Mouse (Mus musculus): Measurements from ENCODE around the gene Atg4a-ps.

Atg4a-ps gene

DNA sequence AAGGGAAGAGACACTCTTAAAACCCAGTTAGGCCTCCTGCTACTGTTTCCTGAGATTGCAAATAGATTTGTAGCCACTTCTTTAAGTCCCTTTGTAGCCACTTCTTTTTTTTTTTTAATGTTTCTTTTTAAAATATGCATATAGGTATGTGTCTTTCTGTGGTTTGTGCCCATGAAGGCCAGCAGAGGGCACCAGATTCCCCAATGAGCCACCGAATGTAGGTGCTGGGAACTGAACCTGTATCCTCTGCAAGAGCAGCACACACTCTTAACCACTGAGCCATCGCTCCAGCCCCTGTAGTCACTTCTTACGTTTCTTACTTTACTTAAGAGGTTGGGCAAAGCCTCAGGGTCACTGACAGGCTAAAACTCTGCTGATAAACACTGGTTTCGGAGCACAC is 19.4 kb downstream of the Atg4a-ps start:
- no peak for DNase-seq

DNA sequence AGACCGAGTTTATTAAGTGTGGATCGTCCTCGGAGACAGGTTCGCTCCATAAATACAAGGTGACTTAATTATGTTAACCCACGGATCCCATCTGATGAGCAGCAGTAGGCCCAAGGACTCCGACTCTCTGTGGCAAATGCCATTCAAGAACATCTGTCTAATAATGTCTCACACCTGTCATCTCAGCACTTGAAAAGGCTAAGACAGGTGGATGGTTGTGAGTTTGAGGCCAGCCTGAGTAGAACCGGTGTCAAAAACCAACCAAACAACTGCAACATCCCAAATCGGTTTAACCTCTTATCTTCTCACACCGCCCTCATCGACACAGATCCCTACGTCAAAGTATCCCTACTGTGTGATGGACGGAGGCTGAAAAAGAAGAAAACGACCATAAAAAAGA is 20.7 kb downstream of the Atg4a-ps start:
- DNase-seq, result no peak

DNA sequence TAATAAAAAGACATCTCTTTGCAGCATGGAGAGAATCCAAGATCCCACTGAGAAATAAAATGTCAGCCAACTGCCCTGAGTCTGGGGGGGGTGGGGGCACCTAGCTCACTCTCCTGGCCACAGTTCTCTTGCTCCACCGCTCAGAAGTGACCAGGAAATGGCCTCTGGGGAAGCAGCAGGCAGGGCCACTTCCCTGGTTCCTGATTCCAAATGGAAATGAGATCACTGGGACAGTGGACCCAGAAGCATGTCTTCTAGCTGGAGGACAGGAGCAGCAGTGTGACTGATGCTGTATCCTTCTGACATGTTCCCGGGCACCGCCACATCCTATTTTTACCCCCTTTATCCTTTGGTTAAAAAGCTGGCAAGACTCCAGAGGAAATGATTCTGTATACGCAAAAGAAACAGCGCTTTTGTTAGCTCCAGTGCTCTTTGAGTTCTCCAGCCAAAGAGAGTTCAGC is 21.2 kb downstream of the Atg4a-ps start:
- DNase-seq, result no peak

DNA sequence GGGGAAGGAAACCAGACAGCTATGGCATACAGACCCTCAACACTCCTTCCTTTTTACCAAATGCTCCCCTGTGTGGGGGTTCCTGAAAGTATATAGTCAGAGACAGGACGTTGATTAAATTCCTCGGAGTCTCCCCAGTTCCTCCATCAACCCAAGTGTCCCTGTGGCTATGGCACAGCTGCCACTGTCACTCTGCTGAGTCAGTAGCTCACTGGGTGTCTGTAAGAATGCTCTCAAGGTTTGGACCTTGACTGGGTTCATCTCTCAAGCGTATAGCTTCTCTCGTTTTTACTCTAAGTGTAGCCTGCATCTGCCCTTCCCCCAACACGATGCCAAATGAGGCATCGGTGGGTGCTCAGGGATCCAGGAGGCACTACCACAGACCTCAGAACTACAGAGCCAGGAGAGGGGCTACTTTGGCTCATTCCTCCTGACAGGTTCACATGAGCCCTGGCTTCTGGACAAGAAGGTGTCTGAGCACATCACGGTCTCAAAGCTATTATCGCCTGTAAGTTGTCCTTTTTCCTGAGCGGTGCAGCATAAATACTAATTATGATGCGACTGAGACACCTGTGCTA is 21.9 kb downstream of the Atg4a-ps start:
- no peak for DNase-seq

DNA sequence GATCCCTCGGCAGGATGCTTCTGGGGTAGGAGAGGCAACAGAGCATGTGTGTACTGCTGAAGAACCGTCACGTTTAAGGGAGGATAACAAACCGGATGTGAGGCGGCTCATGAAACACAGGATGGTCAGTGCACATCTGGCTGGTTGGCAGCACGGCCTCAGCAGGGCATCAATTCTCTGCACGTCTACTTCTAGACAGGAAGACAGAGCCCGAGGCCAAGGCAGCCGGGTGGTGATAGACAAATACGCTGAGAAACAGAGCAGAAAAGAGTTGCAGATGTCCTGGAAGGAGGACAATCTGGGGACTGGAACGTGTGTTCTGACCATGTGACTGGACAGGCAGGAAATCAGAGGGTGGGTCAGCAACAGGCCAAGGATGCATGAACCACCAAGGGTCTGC is 25.8 kb downstream of the Atg4a-ps start:
- no peak for DNase-seq

DNA sequence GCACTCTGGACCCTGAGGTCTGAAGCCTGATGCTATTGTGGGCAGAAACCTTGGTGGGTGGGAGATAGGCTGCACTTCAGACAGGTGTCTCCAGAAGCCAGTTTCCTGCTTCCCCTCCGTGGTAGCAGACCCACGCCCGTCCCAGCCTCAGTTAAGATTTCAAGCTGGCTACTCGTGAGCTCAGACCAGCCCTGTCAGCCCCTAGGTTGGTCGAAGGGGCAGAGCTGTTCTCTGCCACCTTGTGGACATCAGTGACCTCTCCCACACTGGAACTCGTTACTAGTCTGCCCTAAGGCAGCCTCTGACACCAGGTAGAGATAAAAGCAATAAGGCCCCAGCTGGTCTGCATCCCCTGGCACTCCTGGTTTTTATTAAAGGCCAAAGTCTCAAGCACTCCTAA is 28.9 kb downstream of the Atg4a-ps start:
- no peak for DNase-seq

DNA sequence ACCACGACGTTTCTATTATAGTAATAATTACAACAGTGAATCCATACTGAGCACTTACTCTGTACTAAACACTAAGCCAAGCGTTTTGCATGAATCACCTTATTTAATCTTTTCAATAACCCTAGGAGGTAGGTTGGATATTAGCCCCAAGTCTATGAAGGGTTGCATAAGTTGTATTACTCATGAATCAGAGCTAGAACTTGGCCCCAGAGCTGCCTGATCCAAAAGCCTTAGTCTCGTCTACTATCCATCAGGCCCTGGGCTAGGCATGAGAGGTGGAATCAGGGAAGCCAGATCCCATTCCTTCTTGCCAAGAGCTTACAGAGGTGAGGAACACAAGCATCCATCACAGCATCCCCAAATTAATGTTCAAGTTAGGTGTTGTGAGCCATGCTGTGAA is 30.2 kb downstream of the Atg4a-ps start:
- DNase-seq, result no peak

DNA sequence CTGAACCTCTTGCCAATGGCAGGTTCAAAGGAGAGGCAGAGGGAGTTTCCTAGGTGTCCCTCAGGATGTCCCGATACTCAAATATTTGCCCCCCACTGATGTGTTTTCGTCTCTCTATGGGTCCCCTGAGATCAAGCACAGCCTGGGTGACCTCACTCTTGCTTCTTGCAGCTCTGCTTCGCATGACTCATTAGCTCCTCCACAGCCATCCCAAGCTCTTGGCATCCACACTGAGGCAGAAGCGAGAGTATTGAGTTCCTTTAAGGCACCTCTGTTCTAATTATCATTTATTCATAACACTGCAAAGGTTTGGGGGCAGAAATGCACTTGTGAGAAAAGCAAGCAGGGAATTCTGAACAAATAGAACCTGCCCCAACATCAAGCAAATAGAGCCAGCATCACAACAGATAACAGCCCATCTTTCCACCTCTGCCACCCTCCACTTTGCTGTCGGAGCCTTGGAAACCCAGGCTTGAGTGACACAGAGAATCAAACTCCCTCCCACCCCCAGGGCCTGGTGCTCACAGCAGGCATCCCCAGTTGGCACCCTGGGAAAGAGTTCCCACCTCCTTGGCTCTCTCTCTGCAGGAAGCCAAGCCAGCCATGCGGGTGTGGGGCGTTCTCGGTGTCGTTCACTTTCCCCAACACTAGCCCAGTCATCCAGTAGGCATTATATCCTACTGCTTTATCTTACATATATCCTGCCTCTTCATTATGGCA is 33.1 kb downstream of the Atg4a-ps start:
- DNase-seq, result no peak

DNA sequence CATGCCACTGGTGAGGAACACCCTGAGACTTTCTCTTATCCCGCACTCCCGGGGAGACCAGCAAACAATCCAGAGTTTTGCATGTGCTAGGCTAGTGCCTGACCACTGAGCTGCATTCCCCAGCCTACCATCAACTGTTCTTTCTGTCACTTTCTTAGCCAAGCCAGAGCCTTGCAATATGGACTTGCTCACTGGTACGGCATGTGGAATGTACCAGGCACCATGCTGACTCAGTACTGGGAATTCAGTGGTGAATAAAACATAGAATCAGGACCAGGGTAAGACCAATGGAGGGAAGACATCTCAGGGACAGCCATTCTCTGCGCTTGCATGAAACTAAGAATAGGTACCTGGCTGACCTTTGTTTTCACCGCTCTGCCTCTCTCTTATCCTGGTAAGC is 35.6 kb downstream of the Atg4a-ps start:
- no peak for DNase-seq

DNA sequence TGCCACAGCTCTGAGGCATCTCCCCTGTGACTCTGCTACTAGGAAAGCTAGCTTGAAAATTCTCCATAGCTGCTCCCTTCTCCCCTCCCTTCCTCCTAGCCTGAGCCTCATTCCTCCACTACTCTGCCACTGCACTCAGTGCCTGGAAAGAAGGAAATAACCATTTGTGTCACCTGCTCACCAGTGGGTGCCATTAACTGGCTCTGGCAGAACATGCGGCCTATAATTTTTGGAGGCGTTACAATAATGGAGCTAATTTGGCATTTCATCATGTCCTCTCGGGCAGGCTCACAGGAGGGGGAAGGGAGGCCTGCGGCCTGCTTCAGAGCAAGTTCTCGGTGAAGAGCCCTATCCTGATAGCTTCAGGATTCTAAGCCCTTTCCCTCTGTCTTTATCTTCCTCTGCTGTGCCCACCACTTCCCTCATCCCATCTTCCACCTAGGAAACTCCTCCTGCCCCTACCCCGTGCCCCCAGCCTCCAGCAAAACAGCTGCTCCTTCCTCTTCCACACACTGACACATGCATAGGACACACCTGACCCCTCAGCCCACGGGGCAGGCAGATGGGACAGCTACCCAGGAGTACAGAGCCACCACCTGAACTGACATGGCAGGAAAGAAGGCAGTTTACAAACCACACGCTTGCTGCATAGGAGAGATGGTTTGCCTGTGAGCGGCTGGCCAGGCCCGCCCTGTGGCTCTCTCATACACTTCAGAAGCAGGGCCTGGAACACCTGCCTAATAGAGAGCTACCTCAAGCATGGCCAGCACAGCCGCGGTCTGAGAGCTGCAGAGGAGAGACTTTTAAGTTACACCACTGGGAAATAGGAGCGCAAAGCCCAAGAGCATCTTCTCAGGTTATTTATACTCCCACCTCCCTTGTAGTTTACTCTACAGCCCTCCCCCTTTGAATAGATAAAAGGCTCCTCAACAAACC is 38.9 kb downstream of the Atg4a-ps start:
- DNase-seq, result no peak

DNA sequence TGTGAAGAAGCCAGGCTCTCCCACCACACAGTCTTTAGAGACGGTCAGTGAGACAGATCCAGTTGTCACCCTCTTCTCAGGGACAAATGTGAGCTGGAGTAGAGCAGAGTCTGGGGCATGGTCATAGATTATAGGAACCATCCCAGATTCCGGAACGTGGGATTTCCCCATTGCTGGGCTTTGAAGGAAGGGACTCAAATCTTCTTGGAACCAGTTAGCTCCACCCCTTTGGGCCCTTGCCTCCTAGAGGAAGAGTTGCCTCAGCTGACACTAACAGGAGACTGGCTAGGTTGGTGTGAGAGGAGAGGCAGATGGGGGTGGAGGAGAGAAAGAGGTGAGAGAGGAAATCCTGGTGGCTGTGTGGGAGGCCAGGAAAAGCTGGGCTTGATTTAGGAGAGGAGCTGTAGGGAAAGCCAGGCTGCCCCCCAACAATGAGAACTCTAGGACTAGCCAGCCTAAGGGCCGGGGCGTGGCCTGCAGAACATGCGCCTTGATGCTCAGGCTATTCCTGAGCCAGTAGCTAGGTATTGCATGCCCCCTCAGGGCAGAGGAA is 39.7 kb downstream of the Atg4a-ps start:
- DNase-seq, result no peak

DNA sequence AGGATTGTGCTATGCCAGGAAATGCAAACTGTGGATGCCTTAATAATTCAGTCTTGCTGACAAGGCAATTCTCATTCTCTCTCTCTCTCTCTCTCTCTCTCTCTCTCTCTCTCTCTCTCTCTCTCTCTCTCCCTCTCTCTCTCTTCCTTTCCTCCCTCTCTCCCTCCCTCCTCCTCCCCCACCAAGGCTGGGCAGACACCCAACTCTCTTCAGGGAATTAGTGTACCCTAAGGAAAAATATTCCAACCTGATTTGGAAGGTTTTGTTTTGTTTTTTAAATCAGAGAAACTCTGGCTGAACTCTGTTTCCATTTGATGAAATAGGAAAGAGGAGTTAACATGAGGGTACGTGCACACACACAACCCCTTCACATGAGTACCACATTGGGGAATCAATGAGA is 44.3 kb downstream of the Atg4a-ps start:
- DNase-seq, result no peak

DNA sequence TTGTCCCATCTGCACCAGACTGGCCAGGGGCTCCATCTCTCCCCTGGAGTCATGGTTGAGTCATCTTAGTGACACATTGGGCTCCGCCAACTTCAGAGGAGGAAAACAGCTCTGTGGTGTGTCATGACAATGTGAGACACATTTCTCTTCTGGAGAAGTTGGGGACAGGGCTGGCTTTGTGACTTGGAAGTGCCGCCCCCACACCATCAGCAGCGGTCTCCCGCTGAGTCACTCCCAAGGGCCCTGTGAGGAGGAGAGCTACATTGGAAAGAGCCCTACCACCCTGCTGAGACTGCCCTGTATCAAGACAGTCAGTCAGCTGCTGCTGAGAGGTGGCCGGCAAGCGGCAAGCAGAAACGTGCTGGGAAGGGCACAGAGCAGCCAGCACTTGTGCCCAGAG is 44.9 kb downstream of the Atg4a-ps start:
- DNase-seq, result no peak

DNA sequence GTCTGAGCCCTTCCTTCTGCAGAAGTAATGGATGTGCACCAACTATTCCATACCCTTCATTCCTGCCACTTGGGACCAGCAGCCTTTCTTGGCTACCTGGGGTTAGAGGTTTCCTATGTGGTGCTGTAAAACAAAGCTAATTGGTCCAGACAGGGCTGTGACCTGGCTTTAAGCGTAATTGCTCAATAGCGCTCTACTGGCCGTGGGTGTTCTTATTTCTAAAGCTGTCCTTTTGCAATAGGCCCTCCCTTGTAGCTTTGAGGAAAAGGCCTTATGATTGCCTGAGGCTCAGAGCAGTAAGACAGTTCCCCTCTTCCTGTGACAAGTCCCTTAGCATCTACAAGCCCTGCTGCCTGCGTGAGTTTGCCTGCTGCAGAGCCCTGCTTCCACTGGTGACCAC is 48.3 kb downstream of the Atg4a-ps start:
- DNase-seq, result no peak

DNA sequence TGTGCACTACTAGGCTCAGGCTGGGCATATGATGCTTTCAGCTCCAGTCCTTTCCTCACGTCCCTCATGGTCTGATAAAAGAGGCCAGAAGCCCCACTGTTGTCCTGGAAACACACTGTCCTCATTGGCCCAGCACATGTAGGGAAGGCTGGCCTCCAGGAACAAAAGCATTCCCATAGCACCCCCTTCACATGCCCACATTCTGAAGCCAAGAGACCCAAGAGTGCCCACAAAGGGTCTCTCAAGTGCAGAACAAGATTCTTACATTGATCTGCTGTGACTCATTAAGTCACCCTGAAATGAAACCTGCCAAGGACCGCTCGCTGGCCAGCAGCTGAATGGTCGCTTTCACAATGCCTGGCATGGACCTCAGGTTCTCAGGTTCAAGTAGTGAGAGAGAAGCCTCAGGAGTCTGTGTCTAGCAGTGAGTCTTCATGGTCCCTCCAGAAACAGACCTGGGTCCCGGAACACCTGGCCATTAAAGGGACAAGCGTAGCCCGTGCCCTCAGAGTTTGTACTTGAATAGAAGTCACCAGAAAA is 50.5 kb downstream of the Atg4a-ps start:
- DNase-seq, result no peak

All from kidney, adult 11 months (tissue).